Mouse (Mus musculus): ENCODE data around the gene Kif3c.

DNA sequence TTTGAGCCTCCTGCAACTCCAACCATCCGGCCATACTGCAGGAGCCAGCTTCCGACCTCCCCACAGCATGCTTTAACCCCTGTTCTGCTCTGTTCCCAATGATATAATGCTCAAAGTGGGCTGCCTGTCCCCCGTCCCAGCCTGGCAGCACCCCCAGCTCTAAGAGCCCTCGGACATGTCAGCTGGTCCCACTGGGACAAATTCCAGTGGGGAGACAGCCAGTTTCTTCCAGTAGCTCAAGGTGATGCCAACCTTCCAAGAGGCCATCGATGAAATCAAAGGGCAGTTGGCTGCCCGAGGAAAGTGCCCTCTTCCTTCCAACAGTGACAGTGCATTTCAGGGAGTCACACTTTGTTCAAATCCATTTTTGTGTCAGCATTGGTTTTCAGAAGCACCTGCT lies 20.3 kb downstream of the Kif3c start:
- TF ChIP-seq POLR2A (IDR thresholded peaks at IDR 0.05; ENCODE audit: low read depth, low read length) = no peak
- no peak for TF ChIP-seq CTCF (IDR thresholded peaks at IDR 0.05; ENCODE audit: extremely low read depth, insufficient read length, insufficient replicate concordance, low read depth, low read length)
